Mouse (Mus musculus) embryo, embryonic 9.5 days (tissue): ENCODE measurements at regions not wholly inside any gene's neighbourhood (a gene's known extent, or its start where the extent isn't known, plus 50 kb on each side); places are given as distances from the start of the nearest gene placed in this dataset.

Experiments
- DNase-seq: peaks from one replicate; pipeline ENCODE4 v3.0.0-alpha.2; 2017; ENCODE audit errors: extremely low spot score

GRCm38 (mm10) chr7:136780708-136781107, 113.7 kb upstream of the Mgmt start:
- DNase-seq = no peak

GRCm38 (mm10) chr7:136791162-136791561, 103.3 kb upstream of the Mgmt start:
- DNase-seq = no peak

GRCm38 (mm10) chr7:136792131-136792530, 102.3 kb upstream of the Mgmt start:
- DNase-seq = no peak

GRCm38 (mm10) chr7:136796415-136796814, 98.0 kb upstream of the Mgmt start:
- no peak for DNase-seq

GRCm38 (mm10) chr7:136797780-136798435, 96.5 kb upstream of the Mgmt start:
- DNase-seq = peak; percentile 41

- DNase-seq = no peak
These were observed 95.8 kb upstream of the Mgmt start for GRCm38 (mm10) chr7:136798605-136799004.

- no peak for DNase-seq
These were observed 87.3 kb upstream of the Mgmt start for GRCm38 (mm10) chr7:136807101-136807500.

- no peak for DNase-seq
These were observed 86.4 kb upstream of the Mgmt start for GRCm38 (mm10) chr7:136807968-136808367.

- DNase-seq = no peak
These were observed 84.8 kb upstream of the Mgmt start for GRCm38 (mm10) chr7:136809576-136809975.

- no peak for DNase-seq
These were observed 80.6 kb upstream of the Mgmt start for GRCm38 (mm10) chr7:136813691-136814325.

GRCm38 (mm10) chr7:136814751-136815150, 79.7 kb upstream of the Mgmt start:
- no peak for DNase-seq

GRCm38 (mm10) chr7:136820291-136820690, 74.1 kb upstream of the Mgmt start:
- DNase-seq = no peak

- DNase-seq = no peak
These were observed 68.8 kb upstream of the Mgmt start for GRCm38 (mm10) chr7:136825647-136826046.

GRCm38 (mm10) chr7:136829621-136830313, 64.6 kb upstream of the Mgmt start:
- no peak for DNase-seq

GRCm38 (mm10) chr7:136832419-136832818, 62.0 kb upstream of the Mgmt start:
- no peak for DNase-seq

- DNase-seq = no peak
These were observed 55.4 kb upstream of the Mgmt start for GRCm38 (mm10) chr7:136838971-136839370.

GRCm38 (mm10) chr7:136840224-136840623, 54.2 kb upstream of the Mgmt start:
- no peak for DNase-seq

GRCm38 (mm10) chr7:136842751-136843150, 51.7 kb upstream of the Mgmt start:
- no peak for DNase-seq

- DNase-seq = no peak
These were observed 50.1 kb upstream of the Mgmt start for GRCm38 (mm10) chr7:136844282-136844681.
